Mouse (Mus musculus) small intestine, adult 2 months (tissue): ENCODE data around the gene Wnt3. TPM values are rescaled to one million over a fixed set of nuclear protein-coding genes. Genes with fewer than 3 reads are reported as not detected.

Source experiments
- H3K27ac ChIP-seq: fragments of 200-500 bp; 2 replicates; pipeline ENCODE4 v1.5.1; 2012; ENCODE audit warnings: low read depth, low read length, control low read depth, inconsistent platforms; ENCODE audit not compliant: insufficient read depth
- H3K27me3 ChIP-seq: fragments of 200-500 bp; 2 replicates; pipeline ENCODE4 v1.6.1; 2012; ENCODE audit warnings: mild to moderate bottlenecking, moderate library complexity, low read length, inconsistent platforms; ENCODE audit not compliant: control insufficient read depth, insufficient read depth
- H3K36me3 ChIP-seq: fragments of 200-500 bp; 2 replicates; pipeline ENCODE4 v1.6.1; 2012; ENCODE audit warnings: mild to moderate bottlenecking, low read length, control low read depth, inconsistent platforms; ENCODE audit not compliant: control insufficient read depth, insufficient read depth
- H3K4me1 ChIP-seq: fragments of 200-500 bp; 2 replicates; pipeline ENCODE4 v1.6.1; 2012; ENCODE audit warnings: low read length, inconsistent platforms, mixed read lengths; ENCODE audit not compliant: control insufficient read depth, insufficient read depth, insufficient read length
- H3K4me3 ChIP-seq: fragments of 200-500 bp; 2 replicates; pipeline ENCODE4 v1.5.1; 2012; ENCODE audit warnings: low read depth, mild to moderate bottlenecking, control low read depth, inconsistent platforms, low read length, moderate library complexity
- CTCF ChIP-seq: fragments of 200-500 bp; IDR thresholded peaks from 2 replicates; pipeline ENCODE4 v1.5.1; 2012; ENCODE audit warnings: low read depth, mild to moderate bottlenecking, control low read depth, inconsistent platforms, low read length, moderate library complexity, mixed read lengths; ENCODE audit not compliant: insufficient replicate concordance, insufficient read length; ENCODE audit errors: extremely low read depth
- POLR2A ChIP-seq: fragments of 200-500 bp; IDR thresholded peaks from 2 replicates; pipeline ENCODE4 v1.6.1; 2012; ENCODE audit warnings: low read depth, mild to moderate bottlenecking, control low read depth, inconsistent platforms, low read length, moderate library complexity
- WGBS: fragments of 180-500 bp; shearing (Covaris S2); methylation state at CpG from one replicate; pipeline ENCODE4 v1.1.7; 2018; 5-methylcytosine and 5-hydroxymethylcytosine counted together
- polyA plus RNA-seq: library from polyadenylated mRNA; depleted of rRNA; stranded (reverse); fragments of >200 nt; gene quantifications from 2 replicates; pipeline ENCODE4 v1.2.3, GENCODE M21; 2012

Gene Wnt3
- polyA plus RNA-seq, 1 experiment: 4.8 TPM

DNA sequence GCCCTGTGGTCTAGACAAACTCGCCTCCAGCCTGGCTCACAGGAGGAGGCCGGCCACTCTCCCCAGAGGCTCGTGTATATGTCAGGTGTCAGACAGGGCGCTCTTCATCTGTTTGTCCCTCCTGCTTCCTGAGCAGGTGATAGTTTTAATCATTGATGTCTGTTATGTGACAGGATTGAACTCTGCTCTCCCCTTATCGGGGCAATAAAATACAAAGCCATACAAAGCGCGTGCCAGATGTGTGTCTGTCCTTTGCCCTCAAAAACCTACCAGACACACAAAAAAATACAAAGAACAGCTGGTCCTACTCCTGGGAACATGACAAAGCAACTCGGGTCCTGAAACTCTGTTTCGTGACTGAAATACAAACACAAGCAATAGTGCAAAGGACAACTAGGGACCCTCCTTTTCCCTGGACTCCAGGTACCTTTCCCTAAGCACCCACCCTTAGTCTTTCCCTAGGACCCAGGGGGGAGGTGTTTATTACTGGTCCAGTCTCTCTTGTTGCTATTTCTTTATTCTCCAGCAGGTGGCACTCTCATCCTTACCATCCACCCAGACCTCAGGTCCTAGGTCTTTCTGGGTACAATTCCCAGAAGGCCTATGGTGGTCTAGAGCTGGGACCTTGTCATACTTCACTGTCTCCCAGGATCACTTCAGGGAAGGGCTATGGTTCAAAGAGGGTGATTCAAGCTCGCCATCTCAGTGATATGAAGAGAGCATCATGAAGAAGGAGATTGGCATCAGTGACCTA, 10.4 kb upstream of the Wnt3 start:
- H3K4me3 ChIP-seq: no peak overlapping the region
- no peaks in the 10 kb centered on the region for H3K27me3 ChIP-seq
- H3K36me3 ChIP-seq: no peaks in the 10 kb centered on the region
- TF ChIP-seq CTCF (peak; percentile 72; the same call in 1 of the 2 replicates), POLR2A (no peak)
- H3K27ac ChIP-seq: peak overlapping the region; percentile 22; the same call in 1 of the 2 replicates
- 12% methylated on average over 10 of the region's 10 CpGs for whole genome bisulfite sequencing
- peaks cover 2% of the 10 kb centered on the region; the same call in 1 of the 2 replicates for H3K4me1 ChIP-seq

DNA sequence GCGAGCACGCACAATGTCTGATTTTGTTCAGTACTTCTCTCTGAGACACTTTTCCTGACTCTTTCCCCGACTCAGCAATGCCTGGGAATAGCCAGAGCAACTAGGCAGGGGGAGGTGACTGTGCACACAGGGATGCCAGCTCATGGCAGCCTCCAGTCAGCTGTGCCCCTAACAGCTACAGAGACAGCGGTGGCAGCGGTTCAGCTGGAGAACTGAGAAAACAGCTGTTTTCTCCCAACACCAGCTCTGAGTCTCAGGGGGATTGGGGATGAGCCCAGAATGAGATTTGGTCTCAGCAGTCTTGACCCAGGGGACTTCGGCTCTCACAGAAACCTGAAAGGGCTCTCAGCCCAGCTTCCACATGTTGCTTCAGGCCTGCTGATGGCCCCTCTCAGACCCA, 9.3 kb upstream of the Wnt3 start:
- no peak for TF ChIP-seq POLR2A
- no peak for TF ChIP-seq CTCF
- H3K27me3 ChIP-seq: no peaks in the 10 kb centered on the region
- H3K4me3 ChIP-seq: no peak overlapping the region
- no peak overlapping the region for H3K27ac ChIP-seq
- peaks cover 2% of the 10 kb centered on the region; the same call in 1 of the 2 replicates for H3K4me1 ChIP-seq
- whole genome bisulfite sequencing: 67% methylated on average over 6 of the region's 6 CpGs
- no peaks in the 10 kb centered on the region for H3K36me3 ChIP-seq

DNA sequence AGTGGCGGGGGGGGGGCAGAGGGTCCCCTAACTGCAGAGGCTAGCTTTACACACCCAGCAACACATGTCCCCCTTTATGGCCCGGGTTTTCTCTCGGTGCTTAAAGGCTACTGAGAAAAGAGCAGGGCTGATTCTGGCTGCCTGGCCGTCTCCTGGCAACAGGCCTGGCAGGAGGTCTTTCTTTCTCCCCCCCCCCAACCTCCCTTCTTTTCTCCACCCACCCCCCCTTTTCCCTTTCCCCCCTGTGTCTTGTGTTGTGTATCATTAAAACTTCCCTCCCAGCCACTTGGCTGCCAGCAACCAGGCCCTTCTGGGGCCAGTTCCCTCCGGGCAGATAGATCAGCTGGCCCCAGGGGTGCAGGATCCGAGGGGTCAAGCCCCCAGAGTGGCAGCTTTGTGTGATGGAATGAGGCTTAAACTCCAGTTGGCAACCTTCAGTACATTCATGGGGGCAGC, 8.4 kb upstream of the Wnt3 start:
- Histone ChIP-seq H3K36me3 (no peaks in the 10 kb centered on the region), H3K4me3 (no peak overlapping the region), H3K27me3 (no peaks in the 10 kb centered on the region), H3K27ac (no peak overlapping the region), H3K4me1 (peaks cover 2% of the 10 kb centered on the region; the same call in 1 of the 2 replicates)
- WGBS: 69% methylated on average over 6 of the region's 6 CpGs
- TF ChIP-seq CTCF (no peak), POLR2A (no peak)

DNA sequence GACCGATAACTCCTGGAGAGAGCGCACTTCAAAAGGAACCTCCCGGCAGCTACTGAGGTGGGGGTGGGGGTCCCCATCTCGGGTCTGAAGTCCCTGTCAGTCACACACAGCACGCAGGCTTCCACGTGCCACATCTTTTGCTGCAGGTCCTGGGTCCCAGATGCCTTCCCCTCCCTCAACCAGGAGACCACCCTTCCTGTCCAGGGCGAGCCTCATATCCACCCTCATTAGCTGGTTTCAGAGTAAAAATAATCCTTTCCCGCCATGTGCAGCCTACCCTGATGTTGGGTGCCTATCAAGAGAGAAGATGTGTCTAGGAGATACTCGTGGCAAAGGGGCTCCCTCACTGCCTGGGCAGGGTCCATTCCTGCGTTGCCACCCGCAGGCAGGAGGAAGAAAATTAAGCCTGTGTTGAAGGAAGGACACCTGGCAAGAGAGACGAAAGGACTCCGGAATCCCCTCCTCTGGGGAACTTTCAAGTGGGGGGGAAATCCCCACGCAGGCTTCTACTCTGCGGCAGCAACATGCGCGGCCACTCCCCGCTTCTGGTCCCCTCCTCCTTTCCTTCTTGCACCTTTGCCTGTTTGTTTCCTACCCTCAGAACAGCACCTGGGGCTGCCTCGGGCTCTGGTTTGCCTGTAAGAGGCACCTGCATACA, 2.7 kb upstream of the Wnt3 start:
- WGBS: 19% methylated on average over 19 of the region's 19 CpGs
- Histone ChIP-seq H3K36me3 (no peaks in the 10 kb centered on the region), H3K27me3 (peaks cover 32% of the 10 kb centered on the region), H3K4me3 (no peak overlapping the region), H3K4me1 (peaks cover 5% of the 10 kb centered on the region; the same call in 1 of the 2 replicates), H3K27ac (no peak overlapping the region)
- TF ChIP-seq CTCF (no peak), POLR2A (no peak)

DNA sequence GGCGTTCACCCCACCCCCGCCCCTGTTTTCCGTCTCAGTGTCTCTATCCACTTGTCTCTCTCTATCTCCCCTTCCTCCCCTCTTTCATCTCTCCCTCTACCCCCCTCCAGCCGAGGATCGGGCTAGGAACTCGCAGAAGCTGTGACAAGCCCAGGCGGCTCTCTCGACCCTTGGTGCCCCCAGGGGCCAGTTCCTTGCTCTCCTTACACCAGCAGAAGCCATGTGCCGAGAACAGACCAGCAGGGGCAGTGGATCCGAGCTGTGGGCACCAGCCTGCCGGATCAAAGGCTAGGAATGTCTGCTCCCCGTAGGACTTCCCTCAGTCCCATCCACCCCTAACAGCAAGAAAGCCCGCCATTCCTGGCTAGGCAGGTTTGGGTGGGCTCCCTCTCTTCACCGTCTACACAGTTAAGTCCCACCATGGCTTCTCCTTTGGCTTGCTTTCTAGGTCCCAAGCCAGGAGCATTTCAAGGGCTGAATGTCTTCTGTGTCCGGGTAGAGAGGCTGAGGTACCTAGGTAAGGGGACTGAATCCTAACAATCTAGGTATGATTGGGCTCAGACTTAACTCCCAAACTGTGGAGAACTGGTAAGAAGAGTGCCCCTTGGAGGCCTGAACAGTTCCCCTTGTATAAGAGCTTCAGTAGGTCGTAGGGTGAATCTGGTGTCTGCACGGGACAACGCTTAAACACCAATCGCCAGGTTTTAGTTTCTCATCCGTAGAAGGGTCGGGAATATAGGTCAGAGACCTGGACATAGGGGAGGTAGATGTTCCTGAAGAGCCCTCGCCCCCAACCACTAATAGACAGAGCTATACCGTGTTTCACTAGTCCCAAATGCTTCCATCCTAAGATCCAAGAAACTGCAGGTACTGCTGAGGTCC, 1.2 kb upstream of the Wnt3 start:
- Histone ChIP-seq H3K27ac (no peak overlapping the region), H3K36me3 (no peaks in the 10 kb centered on the region), H3K4me1 (peaks cover 5% of the 10 kb centered on the region; the same call in 1 of the 2 replicates), H3K27me3 (peaks cover 32% of the 10 kb centered on the region), H3K4me3 (peak overlapping the region; percentile 58)
- WGBS: 4% methylated on average over 23 of the region's 23 CpGs
- TF ChIP-seq CTCF (no peak), POLR2A (no peak)

DNA sequence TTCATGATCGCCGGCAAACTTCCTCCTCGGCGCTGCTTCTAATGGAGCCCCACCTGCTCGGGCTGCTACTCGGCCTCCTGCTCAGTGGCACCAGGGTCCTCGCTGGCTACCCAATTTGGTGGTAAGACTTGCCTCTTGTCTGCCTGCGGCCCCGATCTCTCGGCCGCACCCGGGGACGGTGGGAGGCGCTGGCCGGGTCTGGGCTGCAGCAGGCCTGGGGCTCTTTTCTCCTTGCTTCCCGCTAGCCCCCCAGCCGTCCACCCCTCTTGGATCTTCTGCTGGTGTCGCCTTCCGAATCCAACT, 229 bp downstream of the Wnt3 start:
- H3K4me1 ChIP-seq: peaks cover 5% of the 10 kb centered on the region; the same call in 1 of the 2 replicates
- no peak overlapping the region for H3K27ac ChIP-seq
- H3K36me3 ChIP-seq: no peaks in the 10 kb centered on the region
- TF ChIP-seq POLR2A (no peak), CTCF (no peak)
- peaks cover 32% of the 10 kb centered on the region for H3K27me3 ChIP-seq
- 4% methylated on average over 19 of the region's 19 CpGs for WGBS
- H3K4me3 ChIP-seq: peak overlapping the region; percentile 58
